Mouse (Mus musculus) spleen, adult 2 months (tissue): ENCODE data around the gene Irf3.

Experiments used
- CTCF ChIP-seq: fragments of 200-500 bp; IDR thresholded peaks from 2 replicates; pipeline ENCODE4 v1.5.1; 2011; ENCODE audit warnings: mild to moderate bottlenecking, inconsistent platforms; ENCODE audit not compliant: insufficient read depth, insufficient read length, insufficient replicate concordance; ENCODE audit errors: extremely low read depth
- POLR2A ChIP-seq: fragments of 200-500 bp; IDR thresholded peaks from 2 replicates; pipeline ENCODE4 v1.6.1; 2011; ENCODE audit warnings: low read depth, low read length, inconsistent platforms

DNA sequence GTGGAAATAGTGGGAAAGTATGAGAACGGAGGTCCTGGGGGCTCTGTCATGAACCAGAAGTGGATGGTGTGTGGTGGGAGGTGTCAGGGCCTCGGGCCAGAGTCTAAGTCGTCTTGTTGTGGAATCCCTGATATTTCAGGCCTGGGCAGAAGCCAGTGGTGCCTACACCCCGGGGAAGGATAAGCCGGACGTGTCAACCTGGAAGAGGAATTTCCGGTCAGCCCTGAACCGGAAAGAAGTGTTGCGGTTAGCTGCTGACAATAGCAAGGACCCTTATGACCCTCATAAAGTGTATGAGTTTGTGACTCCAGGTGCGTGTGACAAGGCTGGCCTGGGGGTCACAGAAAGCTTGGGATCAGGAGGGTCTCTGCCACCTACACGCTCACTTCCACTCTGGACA, 2.3 kb downstream of the Irf3 start:
- TF ChIP-seq POLR2A (no peak), CTCF (no peak)
